Mouse (Mus musculus): ENCODE results near the gene Gtf2ird1. TPM values are rescaled to one million over a fixed set of nuclear protein-coding genes. Genes with fewer than 3 reads are reported as not detected.

The Gtf2ird1 gene
- polyA plus RNA-seq, 1 experiment from 2014 or later: 46.7 TPM

- H3K27me3 ChIP-seq (ENCODE audit: insufficient read depth, low read length): no peaks in the 10 kb centered on the region
- no peak overlapping the region for H3K4me3 ChIP-seq (replicated peaks; ENCODE audit: low read depth, low read length)
- ATAC-seq (replicated peaks; ENCODE audit: low FRiP score, low read depth): no peak
- DNase-seq (ENCODE audit: low spot score): no peak
- no peak overlapping the region for H3K4me2 ChIP-seq (ENCODE audit: low read length)
- no peak for TF ChIP-seq CTCF (IDR thresholded peaks at IDR 0.05; ENCODE audit: low read depth)
- WGBS: 86% methylated on average over 7 of the region's 7 CpGs
- H3K27ac ChIP-seq: 0 out of 2 replicates have a peak overlapping the region, but pooled peaks have one; percentile 21
- H3K36me3 ChIP-seq (ENCODE audit: insufficient read depth, low read length): peaks cover 4% of the 10 kb centered on the region; the same call in 1 of the 2 replicates
- peaks cover 14% of the 10 kb centered on the region for H3K4me1 ChIP-seq (replicated peaks; ENCODE audit: insufficient read depth, low read length)
- H3K9ac ChIP-seq (ENCODE audit: low read depth, low read length): no peak overlapping the region
- H3K9me3 ChIP-seq (replicated peaks; ENCODE audit: low read length): no peaks in the 10 kb centered on the region
These were observed 12.0 kb downstream of the Gtf2ird1 start for GRCm38 (mm10) chr5:134444473-134444872.

GRCm38 (mm10) chr5:134442066-134442465, 14.4 kb downstream of the Gtf2ird1 start:
- Histone ChIP-seq H3K9ac (ENCODE audit: low read depth, low read length) (no peak overlapping the region), H3K4me1 (replicated peaks; ENCODE audit: insufficient read depth, low read length) (peaks cover 19% of the 10 kb centered on the region), H3K4me3 (replicated peaks; ENCODE audit: low read depth, low read length) (no peak overlapping the region), H3K27me3 (ENCODE audit: insufficient read depth, low read length) (no peaks in the 10 kb centered on the region), H3K4me2 (ENCODE audit: low read length) (no peak overlapping the region), H3K27ac (no peak overlapping the region), H3K9me3 (replicated peaks; ENCODE audit: low read length) (no peaks in the 10 kb centered on the region), H3K36me3 (ENCODE audit: insufficient read depth, low read length) (no peaks in the 10 kb centered on the region)
- no peak for DNase-seq (ENCODE audit: low spot score)
- no peak for TF ChIP-seq CTCF (IDR thresholded peaks at IDR 0.05; ENCODE audit: low read depth)
- 67% methylated on average over 3 of the region's 3 CpGs for WGBS
- no peak for ATAC-seq (replicated peaks; ENCODE audit: low FRiP score, low read depth)

- Histone ChIP-seq H3K9me3 (replicated peaks; ENCODE audit: low read length) (no peaks in the 10 kb centered on the region), H3K4me3 (replicated peaks; ENCODE audit: low read depth, low read length) (no peak overlapping the region), H3K36me3 (ENCODE audit: insufficient read depth, low read length) (no peaks in the 10 kb centered on the region), H3K9ac (ENCODE audit: low read depth, low read length) (no peak overlapping the region), H3K4me2 (ENCODE audit: low read length) (no peak overlapping the region), H3K4me1 (replicated peaks; ENCODE audit: insufficient read depth, low read length) (peaks cover 17% of the 10 kb centered on the region), H3K27me3 (ENCODE audit: insufficient read depth, low read length) (no peaks in the 10 kb centered on the region), H3K27ac (no peak overlapping the region)
- ATAC-seq (replicated peaks; ENCODE audit: low FRiP score, low read depth): no peak
- WGBS: 40% methylated on average over 3 of the region's 3 CpGs
- DNase-seq (ENCODE audit: low spot score): no peak
- no peak for TF ChIP-seq CTCF (IDR thresholded peaks at IDR 0.05; ENCODE audit: low read depth)
These were observed 15.4 kb downstream of the Gtf2ird1 start for GRCm38 (mm10) chr5:134441105-134441504.

GRCm38 (mm10) chr5:134440098-134440497, 16.4 kb downstream of the Gtf2ird1 start:
- Histone ChIP-seq H3K27me3 (ENCODE audit: insufficient read depth, low read length) (no peaks in the 10 kb centered on the region), H3K4me1 (replicated peaks; ENCODE audit: insufficient read depth, low read length) (peaks cover 7% of the 10 kb centered on the region), H3K9ac (ENCODE audit: low read depth, low read length) (no peak overlapping the region), H3K4me2 (ENCODE audit: low read length) (no peak overlapping the region), H3K27ac (no peak overlapping the region), H3K9me3 (replicated peaks; ENCODE audit: low read length) (no peaks in the 10 kb centered on the region), H3K4me3 (replicated peaks; ENCODE audit: low read depth, low read length) (no peak overlapping the region), H3K36me3 (ENCODE audit: insufficient read depth, low read length) (no peaks in the 10 kb centered on the region)
- TF ChIP-seq CTCF (IDR thresholded peaks at IDR 0.05; ENCODE audit: low read depth): no peak
- ATAC-seq (replicated peaks; ENCODE audit: low FRiP score, low read depth) (no peak), DNase-seq (ENCODE audit: low spot score) (peak; percentile 13)
- 65% methylated on average over 12 of the region's 12 CpGs for WGBS

- Histone ChIP-seq H3K4me2 (ENCODE audit: low read length) (no peak overlapping the region), H3K9me3 (replicated peaks; ENCODE audit: low read length) (no peaks in the 10 kb centered on the region), H3K27me3 (ENCODE audit: insufficient read depth, low read length) (no peaks in the 10 kb centered on the region), H3K4me1 (replicated peaks; ENCODE audit: insufficient read depth, low read length) (peaks cover 5% of the 10 kb centered on the region), H3K36me3 (ENCODE audit: insufficient read depth, low read length) (no peaks in the 10 kb centered on the region), H3K4me3 (replicated peaks; ENCODE audit: low read depth, low read length) (no peak overlapping the region), H3K9ac (ENCODE audit: low read depth, low read length) (no peak overlapping the region), H3K27ac (no peak overlapping the region)
- WGBS: 95% methylated on average over 7 of the region's 7 CpGs
- no peak for TF ChIP-seq CTCF (IDR thresholded peaks at IDR 0.05; ENCODE audit: low read depth)
- ATAC-seq (replicated peaks; ENCODE audit: low FRiP score, low read depth) (no peak), DNase-seq (ENCODE audit: low spot score) (no peak)
These were observed 17.0 kb downstream of the Gtf2ird1 start for GRCm38 (mm10) chr5:134439481-134439880.

- ATAC-seq (replicated peaks; ENCODE audit: low FRiP score, low read depth) (no peak), DNase-seq (ENCODE audit: low spot score) (no peak)
- Histone ChIP-seq H3K9ac (ENCODE audit: low read depth, low read length) (no peak overlapping the region), H3K27ac (no peak overlapping the region), H3K36me3 (ENCODE audit: insufficient read depth, low read length) (no peaks in the 10 kb centered on the region), H3K4me2 (ENCODE audit: low read length) (no peak overlapping the region), H3K27me3 (ENCODE audit: insufficient read depth, low read length) (no peaks in the 10 kb centered on the region), H3K9me3 (replicated peaks; ENCODE audit: low read length) (no peaks in the 10 kb centered on the region), H3K4me3 (replicated peaks; ENCODE audit: low read depth, low read length) (no peak overlapping the region), H3K4me1 (replicated peaks; ENCODE audit: insufficient read depth, low read length) (peaks cover 5% of the 10 kb centered on the region)
- 90% methylated on average over 6 of the region's 6 CpGs for WGBS
- TF ChIP-seq CTCF (IDR thresholded peaks at IDR 0.05; ENCODE audit: low read depth): no peak
These were observed 17.7 kb downstream of the Gtf2ird1 start for GRCm38 (mm10) chr5:134438676-134439425.

All from kidney, postnatal 0 days (tissue).